Mouse (Mus musculus) olfactory bulb, adult 2 months (tissue): ENCODE measurements around the gene Arhgap10. TPM values are rescaled to one million over a fixed set of nuclear protein-coding genes. Genes with fewer than 3 reads are reported as not detected.

Experiments
- H3K27ac ChIP-seq: fragments of 200-500 bp; 2 replicates; pipeline ENCODE4 v1.5.1; 2012; ENCODE audit warnings: low read depth, low read length; ENCODE audit not compliant: insufficient read depth
- H3K4me1 ChIP-seq: fragments of 200-500 bp; 2 replicates; pipeline ENCODE4 v1.6.1; 2012; ENCODE audit warnings: low read length; ENCODE audit not compliant: control insufficient read depth, insufficient read depth
- H3K4me3 ChIP-seq: fragments of 200-500 bp; 2 replicates; pipeline ENCODE4 v1.5.1; 2012; ENCODE audit warnings: mild to moderate bottlenecking, low read depth, low read length, moderate library complexity; ENCODE audit not compliant: insufficient read depth
- CTCF ChIP-seq: fragments of 200-500 bp; IDR thresholded peaks from 2 replicates; pipeline ENCODE4 v1.5.1; 2012; ENCODE audit warnings: low read depth, mild to moderate bottlenecking, low read length, moderate library complexity; ENCODE audit not compliant: insufficient read depth
- POLR2A ChIP-seq: fragments of 200-500 bp; IDR thresholded peaks from 2 replicates; pipeline ENCODE4 v1.6.1; 2012; ENCODE audit warnings: mild to moderate bottlenecking, low read depth, low read length, moderate library complexity; ENCODE audit not compliant: insufficient read depth
- WGBS: fragments of 180-500 bp; shearing (Covaris S2); methylation state at CpG from one replicate; pipeline ENCODE4 v1.1.7; 2018; 5-methylcytosine and 5-hydroxymethylcytosine counted together
- polyA plus RNA-seq: library from polyadenylated mRNA; stranded (reverse); fragments of >200 nt; gene quantifications from 2 replicates; pipeline ENCODE4 v1.2.4, GENCODE M21; 2012; ENCODE audit warnings: low replicate concordance; ENCODE audit not compliant: missing spikeins, insufficient read depth, insufficient read length

Gene Arhgap10
- polyA plus RNA-seq, 1 experiment = not detected

DNA sequence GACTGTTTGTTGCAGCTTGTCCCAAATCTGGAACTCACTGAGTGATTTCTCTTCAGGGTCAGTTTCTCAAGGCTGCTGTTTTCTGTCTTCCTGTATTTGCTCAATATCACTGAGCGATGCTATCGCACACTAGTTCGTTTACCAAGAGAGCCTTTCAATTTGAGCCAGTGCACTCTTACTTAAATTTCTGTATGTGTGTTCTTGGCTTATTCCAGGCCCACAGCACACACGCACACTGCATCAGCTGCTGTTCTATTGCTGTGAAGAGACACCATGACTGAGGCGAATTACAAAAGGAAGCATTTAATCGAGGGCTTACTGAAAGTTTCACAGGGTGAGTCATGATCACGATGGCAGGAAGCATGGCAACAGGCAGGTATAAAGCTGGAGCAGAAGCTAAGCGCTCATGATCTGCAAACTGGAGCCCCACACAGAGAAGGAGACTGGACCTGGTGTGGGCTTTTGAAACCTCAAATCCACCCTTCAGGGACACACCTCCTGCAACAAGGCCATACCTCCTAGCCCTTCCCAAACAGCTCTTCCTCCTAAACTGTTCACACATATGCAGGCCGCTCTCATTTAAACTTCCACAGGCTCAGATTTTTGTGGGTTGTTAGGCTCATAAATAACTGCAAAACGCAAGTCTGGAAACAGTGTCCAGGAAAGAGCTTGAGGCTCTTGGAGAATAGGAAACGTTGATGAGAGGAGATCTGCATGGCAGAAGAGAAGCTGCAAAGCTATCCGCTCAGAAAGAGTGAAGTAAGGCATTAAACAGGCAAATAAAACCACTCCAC lies 255.3 kb downstream of the Arhgap10 start:
- no peak for TF ChIP-seq CTCF
- no peak for TF ChIP-seq POLR2A
- Histone ChIP-seq H3K27ac (no peak overlapping the region), H3K4me1 (no peaks in the 10 kb centered on the region; the same call in 1 of the 2 replicates), H3K4me3 (no peak overlapping the region)
- WGBS = 72% methylated on average over 12 of the region's 12 CpGs

DNA sequence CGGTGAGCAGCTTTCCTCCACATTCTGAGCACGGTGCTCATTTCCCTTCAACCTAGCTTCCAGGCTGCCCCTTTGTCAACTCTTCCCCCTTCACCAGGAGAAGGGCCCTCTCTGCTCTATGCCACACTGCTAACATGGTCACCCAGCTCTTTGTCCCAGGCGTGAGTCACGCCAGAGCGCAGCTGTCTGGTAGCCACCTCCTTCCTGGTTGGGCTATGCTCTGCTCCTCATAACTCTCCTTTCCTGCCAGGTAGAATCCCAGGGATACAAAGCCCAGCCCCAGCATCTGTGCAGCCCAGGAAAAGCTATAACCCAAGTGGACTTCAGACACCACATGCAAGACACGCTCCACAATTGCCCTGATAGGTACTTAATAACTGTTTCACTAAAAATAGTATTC lies 256.5 kb downstream of the Arhgap10 start:
- 96% methylated on average over 6 of the region's 6 CpGs for whole genome bisulfite sequencing
- no peak for TF ChIP-seq POLR2A
- TF ChIP-seq CTCF = no peak
- H3K4me3 ChIP-seq = no peak overlapping the region
- H3K27ac ChIP-seq = no peak overlapping the region
- H3K4me1 ChIP-seq = no peaks in the 10 kb centered on the region; the same call in 1 of the 2 replicates

DNA sequence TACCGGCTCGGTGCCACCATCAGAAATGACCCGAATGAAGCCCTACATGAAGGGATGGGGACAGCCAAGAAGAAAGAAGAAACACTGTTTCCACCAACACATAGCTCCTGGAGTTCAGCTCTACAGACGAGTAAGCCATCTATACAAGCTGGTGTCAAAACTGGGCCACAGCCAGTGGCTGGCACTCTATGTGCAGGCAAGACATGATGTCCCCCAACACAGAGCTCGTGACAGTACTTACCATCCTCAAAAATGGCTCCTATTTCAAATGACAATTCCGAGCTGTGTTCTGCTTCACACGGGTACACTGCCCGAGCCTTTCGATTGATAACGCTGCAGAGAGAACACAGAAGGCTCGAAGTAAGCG lies 260.7 kb downstream of the Arhgap10 start:
- TF ChIP-seq CTCF (no peak), POLR2A (no peak)
- no peaks in the 10 kb centered on the region; the same call in 1 of the 2 replicates for H3K4me1 ChIP-seq
- H3K27ac ChIP-seq = no peak overlapping the region
- H3K4me3 ChIP-seq = no peak overlapping the region
- 97% methylated on average over 12 of the region's 12 CpGs for WGBS

GRCm38 (mm10) chr8:77256450-77257084 lies 261.2 kb downstream of the Arhgap10 start:
- no peaks in the 10 kb centered on the region; the same call in 1 of the 2 replicates for H3K4me1 ChIP-seq
- no peak for TF ChIP-seq CTCF
- no peak for TF ChIP-seq POLR2A
- no peak overlapping the region for H3K4me3 ChIP-seq
- 60% methylated on average over 5 of the region's 5 CpGs for WGBS
- no peak overlapping the region for H3K27ac ChIP-seq

- Histone ChIP-seq H3K27ac (no peak overlapping the region), H3K4me3 (no peak overlapping the region), H3K4me1 (no peaks in the 10 kb centered on the region)
- WGBS = 69% methylated on average over 5 of the region's 5 CpGs
- TF ChIP-seq POLR2A (no peak), CTCF (no peak)
Measured at GRCm38 (mm10) chr8:77254466-77254865, 263.3 kb downstream of the Arhgap10 start.

- no peaks in the 10 kb centered on the region for H3K4me1 ChIP-seq
- TF ChIP-seq CTCF = no peak
- no peak for TF ChIP-seq POLR2A
- no peak overlapping the region for H3K4me3 ChIP-seq
- no peak overlapping the region for H3K27ac ChIP-seq
- WGBS = 96% methylated on average over 5 of the region's 5 CpGs
Measured at GRCm38 (mm10) chr8:77251134-77251533, 266.6 kb downstream of the Arhgap10 start.

GRCm38 (mm10) chr8:77250094-77250493 lies 267.7 kb downstream of the Arhgap10 start:
- Histone ChIP-seq H3K27ac (no peak overlapping the region), H3K4me3 (no peak overlapping the region), H3K4me1 (no peaks in the 10 kb centered on the region)
- 91% methylated on average over 3 of the region's 3 CpGs for WGBS
- TF ChIP-seq CTCF (no peak), POLR2A (no peak)

GRCm38 (mm10) chr8:77241381-77241780 lies 276.4 kb downstream of the Arhgap10 start:
- H3K27ac ChIP-seq = no peak overlapping the region
- no peak overlapping the region for H3K4me3 ChIP-seq
- H3K4me1 ChIP-seq = peaks cover 2% of the 10 kb centered on the region; the same call in 1 of the 2 replicates
- 94% methylated on average over 3 of the region's 3 CpGs for WGBS
- TF ChIP-seq POLR2A (no peak), CTCF (no peak)

- peaks cover 2% of the 10 kb centered on the region; the same call in 1 of the 2 replicates for H3K4me1 ChIP-seq
- H3K4me3 ChIP-seq = no peak overlapping the region
- TF ChIP-seq POLR2A (no peak), CTCF (no peak)
- no peak overlapping the region for H3K27ac ChIP-seq
Measured at GRCm38 (mm10) chr8:77239462-77239861, 278.3 kb downstream of the Arhgap10 start.
